Mouse (Mus musculus) kidney, postnatal 0 days (tissue): Measurements from ENCODE around the gene AC129217.1. TPM values are rescaled to one million over a fixed set of nuclear protein-coding genes. Genes with fewer than 3 reads are reported as not detected.

Experiments used
- ATAC-seq: fragments of 200-750 bp; cut with Nextera tagmentation; replicated peaks from 2 replicates; pipeline ENCODE4 v1.8.0; 2017; ENCODE audit warnings: low read depth, moderate number of reproducible peaks, moderate TSS enrichment, moderate library complexity; ENCODE audit not compliant: low FRiP score
- DNase-seq: peaks from one replicate; pipeline ENCODE4 v3.0.0-alpha.2; 2016; ENCODE audit warnings: low spot score
- H3K27ac ChIP-seq: fragments of 300-500 bp; sonication (generic); 2 replicates; pipeline ENCODE4 v1.5.1; 2014; ENCODE audit warnings: mild to moderate bottlenecking
- H3K27me3 ChIP-seq: fragments of 300-500 bp; sonication (generic); 2 replicates; pipeline ENCODE4 v1.6.1; 2014; ENCODE audit warnings: low read length, mixed read lengths; ENCODE audit not compliant: insufficient read depth
- H3K36me3 ChIP-seq: fragments of 300-500 bp; sonication (generic); 2 replicates; pipeline ENCODE4 v1.6.1; 2014; ENCODE audit warnings: low read length, mixed read lengths; ENCODE audit not compliant: insufficient read depth
- H3K4me1 ChIP-seq: fragments of 300-500 bp; sonication (generic); replicated peaks from 2 replicates; pipeline ENCODE4 v1.6.1; 2014; ENCODE audit warnings: antibody characterized with exemption, low read length, mixed read lengths; ENCODE audit not compliant: insufficient read depth
- H3K4me2 ChIP-seq: fragments of 300-500 bp; sonication (generic); 2 replicates; pipeline ENCODE4 v1.6.1; 2014; ENCODE audit warnings: mild to moderate bottlenecking, low read length, moderate library complexity, mixed read lengths
- H3K4me3 ChIP-seq: fragments of 300-500 bp; sonication (generic); replicated peaks from 2 replicates; pipeline ENCODE4 v1.5.1; 2014; ENCODE audit warnings: low read depth, low read length
- H3K9ac ChIP-seq: fragments of 300-500 bp; sonication (generic); 2 replicates; pipeline ENCODE4 v1.6.1; 2014; ENCODE audit warnings: low read depth, low read length
- H3K9me3 ChIP-seq: fragments of 300-500 bp; sonication (generic); replicated peaks from 2 replicates; pipeline ENCODE4 v1.6.1; 2016; ENCODE audit warnings: low read length, inconsistent platforms, mixed read lengths
- CTCF ChIP-seq: IDR thresholded peaks from 2 replicates; pipeline ENCODE4 v1.5.1; 2016; ENCODE audit warnings: antibody characterized with exemption, low read depth, mild to moderate bottlenecking, moderate library complexity
- whole genome bisulfite sequencing: fragments of 180-500 bp; shearing (Covaris S2); extraction: QIAGEN DNeasy Blood & Tissue Kit; methylation state at CpG from one replicate; pipeline ENCODE4 v1.1.7; 2014; 5-methylcytosine and 5-hydroxymethylcytosine counted together
- microRNA-seq: library from miRNA; unstranded; fragments of <30 nt; microRNA quantifications from one replicate; pipeline ENCODE4, GENCODE M21; 2016
- polyA plus RNA-seq: library from polyadenylated mRNA; unstranded; fragments of >200 nt; fragmentation: Nextera tagmentation; extraction: Ambion mirVana; gene quantifications from 2 replicates; pipeline ENCODE4 v1.2.1, GENCODE M21; 2015

AC129217.1 gene
- polyA plus RNA-seq, 1 experiment from 2014 or later, result not detected

- no peak for ATAC-seq
- peak overlapping the region; percentile 75 for H3K9ac ChIP-seq
- H3K4me2 ChIP-seq, result peak overlapping the region; percentile 72
- no peak for TF ChIP-seq CTCF
- H3K27ac ChIP-seq, result peak overlapping the region; percentile 91; the same call in 1 of the 2 replicates
- H3K36me3 ChIP-seq, result no peaks in the 10 kb centered on the region
- WGBS, result 15% methylated on average over 19 of the region's 19 CpGs
- H3K27me3 ChIP-seq, result no peaks in the 10 kb centered on the region
- H3K4me1 ChIP-seq, result 0 out of 2 replicates have a peak, but pooled peaks cover 5% of the 10 kb centered on the region
- peak overlapping the region; percentile 70 for H3K4me3 ChIP-seq
- H3K9me3 ChIP-seq, result no peaks in the 10 kb centered on the region
- peak; percentile 9 for DNase-seq
Measured at GRCm38 (mm10) chr19:8887585-8888463, 58.3 kb downstream of the AC129217.1 start.

GRCm38 (mm10) chr19:8888511-8889385, 59.2 kb downstream of the AC129217.1 start, which contains the start of the genes 1810009A15Rik and Gm49416:
Gene 1810009A15Rik (plus strand): TSS chr19:8888853.
Gene Gm49416 (plus strand): TSS chr19:8888926.
- Histone ChIP-seq H3K4me3 (peak within 1 kb of the TSS; percentile 70), H3K27ac (peak within 1 kb of the TSS; percentile 91), H3K4me2 (peak within 1 kb of the TSS; percentile 72), H3K27me3 (no peaks in the 10 kb centered on the region), H3K4me1 (0 out of 2 replicates have a peak, but pooled peaks cover 5% of the 10 kb centered on the region), H3K9me3 (no peaks in the 10 kb centered on the region), H3K36me3 (no peaks in the 10 kb centered on the region), H3K9ac (peak within 1 kb of the TSS; percentile 75)
- DNase-seq (peak; percentile 99), ATAC-seq (peak; percentile 96)
- TF ChIP-seq CTCF, result no peak
- under 1% methylated on average over 58 of the region's 58 CpGs for WGBS

Small RNAs within 50 kb of the gene (microRNA-seq; reads per million reads assigned to microRNA genes)
- not detected for gene Mir5136

Other genes starting within 250 kb of the AC129217.1 start
- gene Slc22a8, start 238.5 kb upstream of the AC129217.1 start, polyA plus RNA-seq, result 19.2 and 25.5 TPM in 2 replicates
- gene Slc22a6, start 211.7 kb upstream of the AC129217.1 start, polyA plus RNA-seq, result 73.8 and 93.1 TPM in 2 replicates
- 0.17 and 0.18 TPM in 2 replicates for gene Chrm1, start 166.0 kb upstream of the AC129217.1 start, polyA plus RNA-seq
- gene Slc3a2, start 106.4 kb upstream of the AC129217.1 start, polyA plus RNA-seq, result 151 and 158 TPM in 2 replicates
- gene Wdr74, start 93.9 kb upstream of the AC129217.1 start, polyA plus RNA-seq, result 71.3 and 77.7 TPM in 2 replicates
- gene 1700092M07Rik, start 89.1 kb upstream of the AC129217.1 start, polyA plus RNA-seq, result 0.75 and 1.1 TPM in 2 replicates
- 105 and 115 TPM in 2 replicates for gene Stx5a, start 88.4 kb upstream of the AC129217.1 start, polyA plus RNA-seq
- 114 and 123 TPM in 2 replicates for gene Nxf1, start 72.7 kb upstream of the AC129217.1 start, polyA plus RNA-seq
- gene Tmem223, start 58.8 kb upstream of the AC129217.1 start, polyA plus RNA-seq, result 248 and 286 TPM in 2 replicates
- gene Tmem179b, start 55.3 kb upstream of the AC129217.1 start, polyA plus RNA-seq, result 103 and 113 TPM in 2 replicates
- gene Taf6l, start 43.4 kb upstream of the AC129217.1 start, polyA plus RNA-seq, result 28.4 and 28.6 TPM in 2 replicates
- 185 and 187 TPM in 2 replicates for gene Polr2g, start 31.2 kb upstream of the AC129217.1 start, polyA plus RNA-seq
- gene Zbtb3, start 27.2 kb upstream of the AC129217.1 start, polyA plus RNA-seq, result 3.6 TPM in 2 replicates
- gene Ttc9c, start 10.4 kb upstream of the AC129217.1 start, polyA plus RNA-seq, result 32.2 and 35.9 TPM in 2 replicates
- 5.5 and 6.3 TPM in 2 replicates for gene Hnrnpul2, start 9.8 kb upstream of the AC129217.1 start, polyA plus RNA-seq
- 57.0 and 60.1 TPM in 2 replicates for gene Bscl2, start 7.7 kb downstream of the AC129217.1 start, polyA plus RNA-seq
- gene Gng3, start 9.4 kb downstream of the AC129217.1 start, polyA plus RNA-seq, result 1.5 and 1.6 TPM in 2 replicates
- 0.85 and 1.1 TPM in 2 replicates for gene Lrrn4cl, start 21.0 kb downstream of the AC129217.1 start, polyA plus RNA-seq
- 195 and 206 TPM in 2 replicates for gene Ubxn1, start 41.7 kb downstream of the AC129217.1 start, polyA plus RNA-seq
- 94.5 and 97.4 TPM in 2 replicates for gene Uqcc3, start 51.1 kb downstream of the AC129217.1 start, polyA plus RNA-seq
- gene Lbhd1, start 54.0 kb downstream of the AC129217.1 start, polyA plus RNA-seq, result 69.8 and 70.8 TPM in 2 replicates
- gene Gm49403, start 54.2 kb downstream of the AC129217.1 start, polyA plus RNA-seq, result not detected in 2 replicates
- gene 1810009A15Rik, start 59.1 kb downstream of the AC129217.1 start, polyA plus RNA-seq, result 69.0 and 76.7 TPM in 2 replicates
- gene Gm49416, start 59.2 kb downstream of the AC129217.1 start, polyA plus RNA-seq, result not detected in 2 replicates
- gene Ints5, start 63.2 kb downstream of the AC129217.1 start, polyA plus RNA-seq, result 27.4 and 29.8 TPM in 2 replicates
- 74.6 and 80.9 TPM in 2 replicates for gene Ganab, start 68.3 kb downstream of the AC129217.1 start, polyA plus RNA-seq
- gene B3gat3, start 90.6 kb downstream of the AC129217.1 start, polyA plus RNA-seq, result 44.0 and 45.1 TPM in 2 replicates
- gene Rom1, start 99.6 kb downstream of the AC129217.1 start, polyA plus RNA-seq, result 5.7 and 6.0 TPM in 2 replicates
- 25.5 and 26.2 TPM in 2 replicates for gene Eml3, start 99.8 kb downstream of the AC129217.1 start, polyA plus RNA-seq
- gene Mta2, start 112.1 kb downstream of the AC129217.1 start, polyA plus RNA-seq, result 103 and 116 TPM in 2 replicates
- 19.9 and 22.3 TPM in 2 replicates for gene Tut1, start 124.1 kb downstream of the AC129217.1 start, polyA plus RNA-seq
- gene Eef1g, start 137.3 kb downstream of the AC129217.1 start, polyA plus RNA-seq, result 328 and 354 TPM in 2 replicates
- 22.5 and 27.5 TPM in 2 replicates for gene Ahnak, start 159.5 kb downstream of the AC129217.1 start, polyA plus RNA-seq